Mouse (Mus musculus): ENCODE measurements around the gene Foxn3.
A peak's percentile ranks its signal among the peaks of the same experiment; 100 is the strongest.

Foxn3 gene

DNA sequence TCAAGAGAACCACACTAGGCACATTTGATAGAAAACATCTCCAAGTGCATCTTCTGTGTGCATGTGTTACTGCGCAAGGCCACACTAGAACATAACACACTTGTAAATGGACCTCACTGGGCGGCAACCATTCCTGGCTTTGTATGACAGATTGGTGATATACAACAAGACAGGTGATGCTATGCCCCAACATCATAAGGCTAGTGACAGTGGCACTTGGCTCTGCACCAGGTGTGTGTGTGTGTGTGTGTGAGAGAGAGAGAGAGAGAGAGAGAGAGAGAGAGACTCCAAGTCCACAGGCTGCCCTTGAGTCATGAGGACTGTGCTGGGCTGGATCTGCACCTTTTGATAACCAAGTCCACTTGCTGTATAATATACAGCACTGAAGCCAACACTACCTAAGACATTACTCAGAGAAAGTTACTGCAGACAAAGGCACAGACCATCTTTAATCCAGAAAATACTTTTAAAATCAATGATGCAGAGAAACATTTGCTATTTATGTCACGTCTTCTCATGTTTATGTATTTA is 242.4 kb downstream of the Foxn3 start:
- DNase-seq = no peak

DNA sequence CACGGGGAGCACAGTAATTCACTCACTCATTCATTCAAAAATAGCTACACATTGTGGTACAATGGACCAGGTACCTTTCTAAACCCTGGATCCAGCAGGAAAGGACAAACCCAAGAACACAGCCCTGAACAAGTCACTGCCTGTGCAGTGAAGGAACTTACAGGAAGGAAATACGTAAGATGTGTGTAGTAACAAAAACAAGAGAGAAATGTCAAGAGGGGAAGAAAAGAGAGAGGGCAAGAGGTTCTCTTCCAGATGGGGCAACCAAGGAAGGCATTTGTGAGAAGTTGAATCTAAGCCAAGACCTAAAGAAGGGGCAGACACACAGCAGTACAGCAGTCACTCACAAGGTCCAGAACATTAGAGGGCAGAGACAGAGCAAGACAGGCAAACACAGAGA is 243.5 kb downstream of the Foxn3 start:
- DNase-seq = no peak

DNA sequence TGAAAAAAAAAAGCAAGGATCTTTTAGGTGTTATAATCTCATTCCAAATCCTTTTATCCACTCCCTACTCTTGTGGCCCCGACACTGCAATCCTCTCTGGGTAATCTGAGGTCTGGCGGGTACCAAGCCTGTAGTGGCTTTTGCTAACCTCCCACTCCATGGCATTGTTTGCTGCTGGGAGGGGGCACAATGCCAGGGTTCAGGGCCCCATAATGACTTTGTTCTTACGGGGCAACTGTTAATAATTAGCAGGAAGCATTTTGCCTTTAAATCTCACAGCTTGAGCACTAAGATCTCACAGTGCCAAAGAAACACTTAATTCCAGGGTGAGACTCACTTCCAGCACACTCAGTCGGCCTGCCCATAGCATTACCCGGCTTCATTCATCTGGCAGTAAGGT is 244.2 kb downstream of the Foxn3 start:
- DNase-seq = no peak

- DNase-seq = no peak
Observed at GRCm38 (mm10) chr12:99315931-99316330, 247.5 kb downstream of the Foxn3 start.

DNA sequence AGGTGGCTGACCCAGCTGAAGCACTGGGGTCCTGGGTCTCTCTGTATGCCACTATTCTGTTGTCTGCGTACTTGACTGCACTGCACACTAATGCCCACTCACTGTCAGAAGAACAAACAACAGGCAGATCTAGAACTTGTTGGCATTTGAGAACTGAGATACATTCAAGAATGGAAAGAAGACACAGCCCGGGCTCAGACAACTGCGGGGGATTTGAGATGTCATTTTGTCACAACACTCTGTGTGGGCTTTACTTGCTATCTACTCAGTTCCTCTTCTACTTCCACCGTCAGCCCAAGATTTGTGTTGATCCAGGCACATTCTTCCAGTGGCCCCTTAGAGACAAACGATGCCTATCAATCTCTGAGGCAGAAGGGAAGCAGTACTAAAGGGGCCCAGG is 248.6 kb downstream of the Foxn3 start:
- DNase-seq = no peak

- peak; percentile 47 to 72 for DNase-seq
Observed at GRCm38 (mm10) chr12:99311303-99311702, 252.1 kb downstream of the Foxn3 start.

- peak in 1 of 2 experiments; percentile 29 for DNase-seq
Observed at GRCm38 (mm10) chr12:99309937-99310336, 253.4 kb downstream of the Foxn3 start.

- DNase-seq = no peak
Observed at GRCm38 (mm10) chr12:99308541-99309089, 254.8 kb downstream of the Foxn3 start.

DNA sequence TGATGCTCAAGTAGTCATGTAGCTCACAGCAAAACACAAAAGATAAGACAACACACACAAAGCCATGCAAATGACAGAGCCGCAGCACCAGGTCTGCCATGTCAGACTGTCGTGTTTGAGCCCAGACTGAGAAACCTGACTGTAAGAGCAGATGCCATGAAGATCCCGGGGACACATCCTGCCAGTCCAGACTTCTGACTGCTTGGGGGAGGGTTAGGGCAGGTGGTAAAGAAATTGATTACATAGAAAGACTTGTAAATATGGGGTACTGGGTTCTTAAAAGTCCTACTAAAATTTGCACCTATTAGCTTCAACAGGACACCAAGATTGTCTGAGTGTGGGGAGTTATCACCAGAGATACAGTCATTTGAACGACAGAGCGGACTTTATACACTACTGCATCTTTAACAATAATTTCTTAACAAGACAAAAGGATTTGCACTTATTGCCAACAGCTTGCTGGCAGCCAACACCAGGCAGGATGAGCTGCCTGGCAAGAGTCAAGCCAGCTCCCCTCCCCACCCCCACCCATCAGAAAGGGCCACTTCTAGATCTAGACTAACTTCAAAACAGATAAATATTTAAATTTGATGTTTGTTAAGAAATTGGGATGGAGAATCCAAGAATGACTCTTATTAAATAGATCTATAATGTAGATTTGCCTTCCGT is 256.7 kb downstream of the Foxn3 start:
- no peak for DNase-seq

DNA sequence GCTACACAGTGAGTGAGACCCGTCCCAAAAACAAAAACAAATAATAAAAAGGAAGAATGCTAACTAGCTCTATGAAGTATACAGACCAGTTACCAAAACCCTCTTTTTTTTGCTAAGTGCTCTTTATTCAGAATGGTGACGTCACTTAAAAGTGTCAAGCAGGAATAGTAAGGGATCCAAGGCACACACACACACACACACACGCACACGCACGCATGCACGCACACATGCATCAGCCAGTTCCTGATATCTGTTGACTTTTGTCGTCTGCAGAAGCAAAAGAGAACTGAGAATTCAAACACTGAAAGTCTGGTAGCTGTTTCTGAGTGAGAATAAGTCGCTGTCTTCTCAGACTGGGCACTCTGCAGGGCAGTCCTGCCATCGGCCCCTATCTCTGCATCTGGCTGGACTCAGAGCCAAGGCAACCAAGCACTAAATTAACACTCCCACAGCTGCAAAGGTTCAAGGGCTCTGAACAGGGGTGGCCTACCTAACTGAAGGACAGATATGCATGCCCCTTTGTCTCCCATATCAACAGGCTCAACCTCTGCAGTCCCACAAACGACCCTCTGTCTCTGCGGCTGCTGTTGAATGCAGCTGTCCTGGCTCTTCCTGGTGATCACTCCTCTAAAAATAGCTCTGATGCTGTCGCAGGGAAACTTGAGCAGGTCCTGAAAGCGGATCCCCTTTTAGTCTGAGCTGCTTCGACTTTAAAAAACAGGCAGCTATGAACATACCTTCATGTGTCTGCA is 257.4 kb downstream of the Foxn3 start:
- no peak for DNase-seq

DNA sequence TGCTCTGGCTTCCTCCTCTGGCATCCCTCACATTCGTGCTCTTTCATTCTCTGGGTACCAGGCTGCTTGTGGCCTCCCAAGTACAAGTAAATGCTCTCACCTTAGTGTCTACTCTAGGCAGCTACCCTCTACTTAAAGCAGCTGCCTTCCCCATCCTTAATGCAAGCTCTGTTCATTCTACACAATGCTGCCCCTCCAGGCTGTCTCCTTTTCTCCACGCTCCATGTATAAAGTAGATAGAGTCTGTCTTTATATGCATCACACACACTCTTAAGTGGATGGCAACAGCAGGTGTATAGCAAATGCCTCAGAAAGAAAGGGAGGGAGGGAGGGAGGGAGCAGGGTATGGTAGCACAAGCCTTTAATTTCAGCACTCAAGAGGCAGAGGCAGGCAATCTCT is 258.1 kb downstream of the Foxn3 start:
- DNase-seq = no peak

DNA sequence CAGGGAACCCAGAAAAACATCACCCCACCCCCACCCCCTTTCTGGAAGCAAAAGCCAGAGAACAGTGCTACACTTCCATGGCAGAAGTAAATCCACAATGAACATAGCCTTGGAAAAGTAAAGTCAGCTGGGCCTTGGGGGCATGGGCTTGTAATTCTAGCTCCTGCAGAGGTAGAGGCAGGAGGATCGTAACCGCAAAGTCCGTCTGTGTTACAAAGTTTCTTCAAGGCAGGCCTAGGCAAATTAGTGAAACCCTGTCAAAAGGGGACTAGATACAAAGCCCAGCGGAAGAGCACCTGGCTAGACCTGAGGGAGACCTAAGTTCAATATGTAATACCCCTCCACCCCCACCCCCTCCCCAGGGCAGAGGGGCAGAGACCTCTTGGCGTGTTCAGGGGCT is 259.3 kb downstream of the Foxn3 start:
- DNase-seq = no peak

- no peak for DNase-seq
Observed at GRCm38 (mm10) chr12:99303581-99303980, 259.8 kb downstream of the Foxn3 start.

- DNase-seq = no peak
Observed at GRCm38 (mm10) chr12:99299900-99300299, 263.5 kb downstream of the Foxn3 start.

DNA sequence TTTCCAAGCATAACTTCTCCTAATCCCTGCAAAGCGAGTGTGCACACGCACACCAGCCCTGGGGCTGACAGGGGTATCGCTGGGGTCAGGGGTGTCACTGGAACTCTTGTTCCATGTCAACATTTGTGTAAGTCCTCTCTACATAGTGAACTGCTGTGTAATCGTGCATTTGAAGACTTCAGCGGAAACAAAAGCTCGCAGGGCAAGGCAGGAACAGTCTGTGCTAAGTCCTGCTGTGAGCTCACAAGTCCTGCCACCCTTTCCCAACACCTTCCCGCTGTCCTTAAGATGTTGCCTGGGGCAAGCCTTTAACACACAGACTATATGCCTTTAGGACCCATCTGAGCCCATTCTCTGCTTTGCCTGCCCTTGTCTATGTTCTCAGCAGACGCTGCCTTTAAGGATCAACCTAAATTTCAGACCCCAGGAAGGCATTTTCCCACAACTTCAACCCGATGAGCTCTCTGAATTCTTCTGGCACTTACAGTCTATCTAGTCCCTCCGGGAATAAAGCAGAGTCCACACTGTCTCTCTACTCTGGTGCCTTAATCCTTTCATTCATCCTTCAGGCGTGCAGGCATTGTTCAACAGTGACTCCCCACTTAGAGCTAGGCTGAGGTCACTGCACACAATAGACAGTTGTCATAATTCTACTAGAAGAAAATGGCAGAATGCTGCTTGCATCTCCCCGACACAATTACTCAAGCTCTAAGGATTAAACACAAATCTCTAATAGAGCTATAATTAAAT is 264.4 kb downstream of the Foxn3 start:
- no peak for DNase-seq

DNA sequence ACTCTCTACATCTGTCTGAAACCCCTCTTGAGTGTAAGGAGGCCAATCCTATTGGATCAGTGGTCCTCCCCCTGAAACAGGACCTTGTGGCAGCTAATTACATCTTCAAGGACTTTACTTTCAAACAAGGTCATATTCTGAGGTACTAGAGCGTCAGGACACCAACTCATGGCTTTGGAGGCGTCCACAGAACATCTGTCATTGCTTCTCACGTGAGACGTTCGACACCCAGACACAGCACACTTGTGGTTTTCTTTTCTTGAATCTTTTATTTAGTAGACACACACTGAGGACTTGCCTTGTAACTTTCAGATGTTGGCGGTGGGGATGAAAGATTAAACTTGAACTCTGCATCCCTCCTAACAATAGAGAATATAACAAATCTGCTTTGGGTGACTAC is 265.1 kb downstream of the Foxn3 start:
- DNase-seq = no peak

GRCm38 (mm10) chr12:99297792-99298191 is 265.6 kb downstream of the Foxn3 start:
- no peak for DNase-seq

GRCm38 (mm10) chr12:99293532-99293931 is 269.9 kb downstream of the Foxn3 start:
- no peak for DNase-seq

DNA sequence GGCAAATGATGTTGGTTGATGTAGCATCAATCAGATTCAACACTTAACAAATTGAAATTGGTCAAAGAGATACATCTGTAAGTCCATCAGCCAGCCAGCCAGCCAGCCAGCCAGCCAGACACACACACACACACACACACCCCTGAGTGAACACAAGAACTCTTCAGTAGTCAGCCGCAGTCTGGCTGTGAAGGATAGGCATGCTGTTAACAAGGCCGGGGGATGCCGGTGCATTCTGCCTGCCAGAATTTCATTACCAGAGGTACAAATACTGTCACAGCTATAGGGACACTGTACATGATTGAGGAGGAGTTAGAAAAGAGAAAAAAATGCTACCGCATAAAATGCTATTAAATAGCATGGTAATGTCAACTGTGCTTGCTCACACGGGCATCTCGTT is 271.2 kb downstream of the Foxn3 start:
- DNase-seq = no peak

GRCm38 (mm10) chr12:99287081-99287480 is 276.3 kb downstream of the Foxn3 start:
- DNase-seq = no peak

GRCm38 (mm10) chr12:99286662-99287061 is 276.7 kb downstream of the Foxn3 start:
- DNase-seq = no peak

- DNase-seq = no peak
Observed at GRCm38 (mm10) chr12:99285656-99286055, 277.7 kb downstream of the Foxn3 start.

DNA sequence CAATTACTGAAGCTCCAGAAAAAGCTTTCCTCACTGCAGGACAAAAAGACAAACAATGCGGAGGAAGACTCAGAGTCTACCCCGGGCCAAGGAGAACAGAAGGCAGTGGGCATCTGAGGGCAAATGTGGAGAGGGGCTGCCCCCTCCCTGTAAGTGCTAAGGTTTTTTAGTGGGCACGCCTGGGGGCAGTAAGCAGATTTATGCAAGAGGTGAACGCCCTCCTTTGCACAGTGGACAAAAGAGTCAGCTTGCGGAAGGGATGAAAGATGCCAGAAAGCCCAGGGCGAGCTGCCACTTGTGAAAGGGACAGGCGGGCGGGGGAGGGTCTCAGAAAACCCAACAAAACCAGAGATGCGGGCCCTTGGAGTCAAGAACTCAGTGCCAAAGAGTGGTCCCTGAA is 278.2 kb downstream of the Foxn3 start:
- DNase-seq = no peak

Data from thymus, postnatal 36 days (tissue).